Mouse (Mus musculus) stomach, embryonic 16.5 days (tissue): ENCODE data around the gene 1700022I11Rik. TPM values are rescaled to one million over a fixed set of nuclear protein-coding genes. Genes with fewer than 3 reads are reported as not detected.

Experiments used
- ATAC-seq: fragments of 200-750 bp; cut with Nextera tagmentation; 2 replicates; pipeline ENCODE4 v1.8.0; 2017; ENCODE audit warnings: moderate number of reproducible peaks, moderate TSS enrichment; ENCODE audit not compliant: insufficient read depth, low FRiP score
- H3K27ac ChIP-seq: fragments of 300-500 bp; sonication (generic); 2 replicates; pipeline ENCODE4 v1.5.1; 2014; ENCODE audit warnings: low read length
- H3K27me3 ChIP-seq: fragments of 300-500 bp; sonication (generic); 2 replicates; pipeline ENCODE4 v1.6.1; 2014; ENCODE audit warnings: low read length, control low read depth, mixed read lengths; ENCODE audit not compliant: control insufficient read depth, insufficient read depth
- H3K36me3 ChIP-seq: fragments of 300-500 bp; sonication (generic); 2 replicates; pipeline ENCODE4 v1.6.1; 2014; ENCODE audit warnings: low read length; ENCODE audit not compliant: control insufficient read depth, insufficient read depth
- H3K4me1 ChIP-seq: fragments of 300-500 bp; sonication (generic); 2 replicates; pipeline ENCODE4 v1.6.1; 2014; ENCODE audit warnings: low read length, control low read depth, mixed read lengths; ENCODE audit not compliant: control insufficient read depth, insufficient read depth
- H3K4me2 ChIP-seq: fragments of 300-500 bp; sonication (generic); 2 replicates; pipeline ENCODE4 v1.6.1; 2014; ENCODE audit warnings: low read depth, low read length, mixed read lengths
- H3K4me3 ChIP-seq: fragments of 300-500 bp; sonication (generic); replicated peaks from 2 replicates; pipeline ENCODE4 v1.5.1; 2014; ENCODE audit warnings: mild to moderate bottlenecking, low read length
- H3K9ac ChIP-seq: fragments of 300-500 bp; sonication (generic); 2 replicates; pipeline ENCODE4 v1.6.1; 2014; ENCODE audit warnings: low read length
- H3K9me3 ChIP-seq: fragments of 300-500 bp; sonication (generic); replicated peaks from 2 replicates; pipeline ENCODE4 v1.6.1; 2016; ENCODE audit warnings: low read length, control low read depth; ENCODE audit not compliant: control insufficient read depth
- WGBS: fragments of 180-500 bp; shearing (Covaris S2); extraction: QIAGEN DNeasy Blood & Tissue Kit; methylation state at CpG from one replicate; pipeline ENCODE4 v1.1.7; 2014; 5-methylcytosine and 5-hydroxymethylcytosine counted together
- polyA plus RNA-seq: library from polyadenylated mRNA; unstranded; fragments of >200 nt; fragmentation: Nextera tagmentation; extraction: Ambion mirVana; gene quantifications from 2 replicates; pipeline ENCODE4 v1.2.1, GENCODE M21; 2015

The 1700022I11Rik gene
- polyA plus RNA-seq, 1 experiment from 2014 or later = 0.39 TPM

DNA sequence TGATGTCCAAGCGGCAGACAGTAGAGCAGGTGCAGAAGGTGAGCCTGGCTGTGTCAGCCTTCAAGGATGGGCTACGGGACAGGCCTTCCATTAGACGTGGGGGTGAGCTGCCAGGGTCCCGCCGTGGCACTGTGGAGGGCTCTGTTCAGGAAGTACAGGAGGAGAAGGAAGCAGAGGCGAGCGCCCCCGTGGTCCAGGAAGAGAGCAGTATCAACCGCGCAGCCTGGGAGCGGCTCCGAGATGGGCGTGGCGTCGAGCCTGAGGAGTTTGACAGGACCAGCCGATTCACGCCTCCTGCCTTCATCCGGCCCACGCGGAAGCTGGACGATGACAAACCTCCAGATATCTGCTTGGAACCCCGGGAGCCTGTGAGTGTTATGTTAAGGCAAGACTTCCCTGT lies 35.8 kb upstream of the 1700022I11Rik start:
- 7% methylated on average over 22 of the region's 22 CpGs for WGBS
- 0 out of 2 replicates have a peak, but pooled peaks cover 4% of the 10 kb centered on the region for H3K4me1 ChIP-seq
- peak overlapping the region; percentile 47 for H3K4me2 ChIP-seq
- H3K4me3 ChIP-seq = peak overlapping the region; percentile 22
- H3K36me3 ChIP-seq = no peaks in the 10 kb centered on the region
- H3K27me3 ChIP-seq = no peaks in the 10 kb centered on the region
- H3K9ac ChIP-seq = peak overlapping the region; percentile 41; the same call in 1 of the 2 replicates
- H3K9me3 ChIP-seq = no peaks in the 10 kb centered on the region
- peak overlapping the region; percentile 48; the same call in 1 of the 2 replicates for H3K27ac ChIP-seq
- peak; percentile 86 for ATAC-seq

DNA sequence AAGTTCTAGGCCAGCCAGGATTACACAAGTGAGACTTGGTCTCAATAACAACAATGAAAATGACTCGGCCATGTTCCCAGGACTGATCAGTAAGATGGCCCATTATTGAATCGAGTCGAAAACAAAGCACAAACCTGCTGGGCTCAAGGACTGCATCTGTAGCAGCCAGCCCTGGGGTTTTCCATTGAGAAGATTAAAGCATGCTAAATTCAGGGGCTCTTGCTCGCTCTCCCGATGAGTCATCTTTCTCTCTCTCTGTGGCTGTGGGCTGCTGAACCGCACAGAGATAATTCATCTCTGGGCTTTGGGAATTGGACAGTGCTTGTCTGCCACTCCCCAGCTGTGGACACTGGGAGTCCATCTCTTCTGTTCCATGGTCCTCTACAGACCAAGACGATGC lies 28.0 kb upstream of the 1700022I11Rik start:
- Histone ChIP-seq H3K27ac (no peak overlapping the region), H3K4me2 (no peak overlapping the region), H3K4me1 (no peaks in the 10 kb centered on the region), H3K27me3 (no peaks in the 10 kb centered on the region), H3K4me3 (no peak overlapping the region), H3K9ac (no peak overlapping the region), H3K36me3 (no peaks in the 10 kb centered on the region), H3K9me3 (no peaks in the 10 kb centered on the region)
- WGBS = 66% methylated on average over 7 of the region's 7 CpGs
- ATAC-seq = no peak

DNA sequence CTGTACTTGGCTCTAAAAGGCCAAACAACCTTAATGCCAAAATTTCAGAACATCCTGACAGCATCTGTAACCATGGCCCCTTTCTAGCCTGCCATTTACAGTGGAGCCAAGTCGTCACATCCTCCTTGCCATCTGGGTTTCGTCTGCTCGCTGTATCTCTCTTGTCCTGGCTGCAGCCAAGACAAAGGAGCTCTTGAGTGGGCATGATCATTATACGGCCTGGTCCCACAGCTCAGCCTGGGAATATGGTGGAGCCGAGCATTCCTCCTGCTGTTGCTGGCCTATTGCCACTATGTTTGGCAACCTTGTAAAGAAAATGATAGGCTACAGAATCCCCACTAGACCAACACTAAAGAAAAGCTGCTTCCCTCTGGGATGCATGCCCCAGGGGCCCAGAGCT lies 26.1 kb upstream of the 1700022I11Rik start:
- no peak for ATAC-seq
- H3K27ac ChIP-seq = no peak overlapping the region
- no peaks in the 10 kb centered on the region for H3K4me1 ChIP-seq
- H3K9ac ChIP-seq = no peak overlapping the region
- no peak overlapping the region for H3K4me2 ChIP-seq
- H3K4me3 ChIP-seq = no peak overlapping the region
- no peaks in the 10 kb centered on the region for H3K9me3 ChIP-seq
- 66% methylated on average over 5 of the region's 5 CpGs for WGBS
- no peaks in the 10 kb centered on the region for H3K36me3 ChIP-seq
- H3K27me3 ChIP-seq = peaks cover 7% of the 10 kb centered on the region; the same call in 1 of the 2 replicates

DNA sequence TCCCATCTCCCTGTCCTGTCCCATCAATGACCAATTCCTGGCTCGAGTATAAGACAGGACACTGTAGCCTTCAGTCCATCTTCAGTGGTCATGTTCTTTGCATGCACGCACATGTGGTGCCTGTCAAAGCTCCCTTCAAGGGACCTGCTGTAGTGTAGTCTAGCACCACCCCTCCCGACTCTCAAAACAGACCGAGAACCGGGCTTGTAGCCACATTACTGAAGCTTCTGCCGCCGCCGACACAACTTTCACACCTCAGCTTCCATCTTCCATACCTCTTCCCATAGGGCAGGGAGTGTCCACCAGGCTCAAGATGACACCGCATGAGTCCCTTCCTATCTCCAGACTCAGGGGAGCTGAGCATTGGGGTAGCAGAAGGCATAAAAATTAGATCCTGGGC lies 25.2 kb upstream of the 1700022I11Rik start:
- Histone ChIP-seq H3K9me3 (no peaks in the 10 kb centered on the region), H3K9ac (no peak overlapping the region), H3K4me1 (peaks cover 3% of the 10 kb centered on the region; the same call in 1 of the 2 replicates), H3K4me2 (no peak overlapping the region), H3K27ac (no peak overlapping the region), H3K4me3 (no peak overlapping the region), H3K36me3 (no peaks in the 10 kb centered on the region), H3K27me3 (peaks cover 7% of the 10 kb centered on the region; the same call in 1 of the 2 replicates)
- 86% methylated on average over 9 of the region's 9 CpGs for WGBS
- no peak for ATAC-seq

DNA sequence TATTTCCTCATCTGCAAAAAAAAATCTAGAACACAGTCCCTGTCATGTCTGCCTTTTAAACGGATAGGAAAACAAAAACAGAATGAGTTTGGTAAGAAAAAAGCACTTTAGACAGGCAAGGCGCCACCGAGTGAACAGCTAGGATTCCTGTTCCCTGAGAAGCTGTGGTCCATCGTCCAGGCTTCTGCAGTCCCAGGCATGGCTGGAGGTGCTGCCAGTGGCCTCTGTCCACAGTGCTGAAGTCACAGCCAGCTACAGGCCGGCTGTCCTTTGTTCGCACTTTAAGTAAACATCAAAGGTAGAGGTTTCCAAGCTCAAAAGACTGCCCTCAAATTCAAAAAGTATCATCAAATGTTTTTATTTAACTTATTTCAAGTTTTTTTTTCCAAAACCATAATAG lies 24.4 kb upstream of the 1700022I11Rik start:
- no peak overlapping the region for H3K4me3 ChIP-seq
- no peak overlapping the region for H3K4me2 ChIP-seq
- WGBS = 2% methylated on average over 6 of the region's 6 CpGs
- H3K27me3 ChIP-seq = peaks cover 7% of the 10 kb centered on the region; the same call in 1 of the 2 replicates
- no peak overlapping the region for H3K27ac ChIP-seq
- H3K9ac ChIP-seq = no peak overlapping the region
- no peaks in the 10 kb centered on the region for H3K9me3 ChIP-seq
- no peak for ATAC-seq
- H3K4me1 ChIP-seq = peaks cover 6% of the 10 kb centered on the region; the same call in 1 of the 2 replicates
- H3K36me3 ChIP-seq = no peaks in the 10 kb centered on the region

DNA sequence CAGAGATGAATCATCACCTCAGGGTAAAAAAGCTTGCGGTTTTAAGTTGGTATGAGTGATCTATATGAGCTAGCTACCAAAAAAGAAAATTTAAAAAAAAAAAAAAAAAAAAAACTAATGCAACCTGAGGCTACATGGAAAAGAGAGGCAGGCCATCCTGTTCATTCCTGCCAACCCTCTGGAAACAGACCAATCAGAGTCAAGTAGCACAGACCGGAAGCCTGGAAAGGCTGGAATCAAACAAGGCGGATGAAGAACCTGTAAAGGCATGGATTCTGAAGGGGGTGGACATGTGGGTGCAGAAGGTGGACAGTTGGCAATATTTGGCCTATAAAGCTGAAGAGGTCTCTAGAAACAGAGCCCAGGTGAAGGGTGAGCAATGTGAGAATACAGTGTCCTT lies 24.0 kb upstream of the 1700022I11Rik start:
- ATAC-seq = no peak
- Histone ChIP-seq H3K27ac (no peak overlapping the region), H3K36me3 (no peaks in the 10 kb centered on the region), H3K27me3 (peaks cover 7% of the 10 kb centered on the region; the same call in 1 of the 2 replicates), H3K9me3 (no peaks in the 10 kb centered on the region), H3K4me2 (no peak overlapping the region), H3K4me1 (peaks cover 9% of the 10 kb centered on the region), H3K9ac (no peak overlapping the region), H3K4me3 (no peak overlapping the region)
- WGBS = 85% methylated on average over 3 of the region's 3 CpGs

DNA sequence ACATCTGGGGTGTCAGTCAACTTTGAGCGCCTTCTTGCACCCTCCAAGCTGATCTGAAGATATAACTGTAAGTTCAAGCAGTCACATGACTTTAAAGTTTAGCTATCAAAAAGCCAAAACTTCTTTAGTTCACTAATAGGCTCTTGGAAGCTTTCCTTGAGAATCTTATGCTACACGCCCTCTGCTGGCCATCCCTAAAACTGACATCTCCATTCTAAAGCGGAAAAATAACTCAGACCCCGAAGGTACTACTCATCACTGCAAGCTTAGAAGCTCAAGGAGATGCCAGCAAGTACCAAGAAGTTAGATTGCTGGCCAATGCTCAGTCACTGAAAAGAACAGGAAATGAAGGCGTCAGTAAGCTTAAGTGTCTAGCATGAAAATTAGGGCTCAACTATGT lies 23.5 kb upstream of the 1700022I11Rik start:
- 4% methylated on average over 5 of the region's 5 CpGs for WGBS

DNA sequence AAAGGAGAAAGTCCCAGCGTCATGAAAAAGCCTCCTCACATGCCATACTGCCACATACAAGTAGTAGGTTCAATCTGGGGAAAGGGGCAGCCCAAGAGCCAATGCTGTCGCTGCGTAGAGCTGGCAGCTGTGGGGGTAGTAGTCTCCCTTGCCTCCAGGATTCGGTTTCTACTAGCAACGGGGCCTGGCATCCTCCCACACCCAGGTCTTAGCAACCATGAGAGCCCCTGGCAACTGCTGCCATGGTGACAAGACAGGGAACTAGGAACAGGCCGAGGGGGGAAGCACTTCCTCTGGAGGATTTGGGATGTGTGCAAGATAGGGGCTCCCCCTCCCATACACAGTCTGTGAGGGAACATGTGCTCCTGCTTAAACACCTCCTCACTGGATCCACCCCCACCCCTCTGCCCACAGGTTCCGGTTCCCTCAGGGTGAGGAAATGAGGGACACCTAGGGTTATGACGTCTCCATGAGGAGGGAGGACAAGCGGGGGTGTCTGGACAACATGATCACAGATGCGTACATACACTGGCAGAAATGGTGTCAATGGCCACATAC lies 22.6 kb upstream of the 1700022I11Rik start:
- no peak overlapping the region for H3K27ac ChIP-seq
- WGBS = 62% methylated on average over 10 of the region's 10 CpGs
- H3K9me3 ChIP-seq = no peaks in the 10 kb centered on the region
- H3K27me3 ChIP-seq = peaks cover 7% of the 10 kb centered on the region; the same call in 1 of the 2 replicates
- ATAC-seq = no peak
- no peaks in the 10 kb centered on the region for H3K36me3 ChIP-seq
- no peak overlapping the region for H3K4me3 ChIP-seq
- no peak overlapping the region for H3K4me2 ChIP-seq
- peaks cover 16% of the 10 kb centered on the region for H3K4me1 ChIP-seq
- no peak overlapping the region for H3K9ac ChIP-seq

More for the DNA sequence above, 23.5 kb upstream of the 1700022I11Rik start:
- H3K27me3 ChIP-seq = peaks cover 7% of the 10 kb centered on the region; the same call in 1 of the 2 replicates
- peaks cover 10% of the 10 kb centered on the region for H3K4me1 ChIP-seq
- H3K9ac ChIP-seq = no peak overlapping the region
- no peak overlapping the region for H3K4me2 ChIP-seq
- H3K36me3 ChIP-seq = no peaks in the 10 kb centered on the region
- H3K4me3 ChIP-seq = no peak overlapping the region
- no peak overlapping the region for H3K27ac ChIP-seq
- no peaks in the 10 kb centered on the region for H3K9me3 ChIP-seq
- ATAC-seq = no peak

DNA sequence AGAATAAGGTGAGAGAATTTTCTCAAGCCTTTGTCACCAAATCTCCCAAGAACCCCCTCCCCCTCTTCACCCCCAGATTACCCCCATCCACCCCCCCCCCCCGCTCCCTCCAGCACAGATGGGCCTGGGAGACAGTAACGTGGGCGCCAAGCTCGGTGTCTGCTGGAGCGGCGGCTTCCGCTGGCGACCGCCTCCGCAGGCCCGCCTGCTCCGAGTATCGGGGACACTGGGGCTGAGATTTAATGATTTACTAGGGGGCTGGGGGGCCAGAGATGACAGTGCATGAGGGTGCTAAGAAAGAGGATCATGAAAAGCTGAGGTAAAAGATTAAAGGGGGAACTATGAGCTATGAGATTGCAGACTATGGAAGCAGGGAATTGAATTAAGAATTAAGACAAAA lies 20.9 kb upstream of the 1700022I11Rik start:
- H3K27me3 ChIP-seq = peaks cover 7% of the 10 kb centered on the region; the same call in 1 of the 2 replicates
- peaks cover 16% of the 10 kb centered on the region for H3K4me1 ChIP-seq
- no peak overlapping the region for H3K27ac ChIP-seq
- no peak for ATAC-seq
- H3K4me3 ChIP-seq = no peak overlapping the region
- no peaks in the 10 kb centered on the region for H3K36me3 ChIP-seq
- 31% methylated on average over 13 of the region's 13 CpGs for WGBS
- H3K4me2 ChIP-seq = no peak overlapping the region; the same call in 1 of the 2 replicates
- H3K9ac ChIP-seq = no peak overlapping the region
- H3K9me3 ChIP-seq = no peaks in the 10 kb centered on the region
